Mouse (Mus musculus) limb, embryonic 13.5 days (tissue): ENCODE results near the gene Sec31b. TPM values are rescaled to one million over a fixed set of nuclear protein-coding genes. Genes with fewer than 3 reads are reported as not detected.
A peak's percentile ranks its signal among the peaks of the same experiment; 100 is the strongest.

ENCODE experiments used
- ATAC-seq: fragments of 200-750 bp; cut with Nextera tagmentation; 2 replicates; pipeline ENCODE4 v1.8.0; 2017; ENCODE audit warnings: low read depth, moderate number of reproducible peaks, moderate TSS enrichment; ENCODE audit not compliant: low FRiP score
- H3K27ac ChIP-seq: fragments of 300-500 bp; sonication (generic); 2 replicates; pipeline ENCODE4 v1.5.1; 2015; ENCODE audit warnings: inconsistent platforms, mild to moderate bottlenecking, moderate library complexity
- H3K27me3 ChIP-seq: fragments of 300-500 bp; sonication (generic); 2 replicates; pipeline ENCODE4 v1.6.1; 2015; ENCODE audit warnings: mild to moderate bottlenecking, inconsistent platforms
- H3K36me3 ChIP-seq: fragments of 300-500 bp; sonication (generic); 2 replicates; pipeline ENCODE4 v1.6.1; 2015; ENCODE audit warnings: inconsistent platforms, mild to moderate bottlenecking, moderate library complexity
- H3K4me1 ChIP-seq: fragments of 300-500 bp; sonication (generic); 2 replicates; pipeline ENCODE4 v1.6.1; 2015; ENCODE audit warnings: inconsistent platforms
- H3K4me2 ChIP-seq: fragments of 300-500 bp; sonication (generic); replicated peaks from 2 replicates; pipeline ENCODE4 v1.6.1; 2015; ENCODE audit warnings: inconsistent platforms, mild to moderate bottlenecking, moderate library complexity
- H3K4me3 ChIP-seq: fragments of 300-500 bp; sonication (generic); 2 replicates; pipeline ENCODE4 v1.5.1; 2015; ENCODE audit warnings: moderate library complexity, mild to moderate bottlenecking, inconsistent platforms
- H3K9ac ChIP-seq: fragments of 300-500 bp; sonication (generic); 2 replicates; pipeline ENCODE4 v1.6.1; 2015; ENCODE audit warnings: mild to moderate bottlenecking, inconsistent platforms
- H3K9me3 ChIP-seq: fragments of 300-500 bp; sonication (generic); 2 replicates; pipeline ENCODE4 v1.6.1; 2016; ENCODE audit warnings: inconsistent platforms
- WGBS: fragments of 180-500 bp; shearing (Covaris S2); methylation state at CpG from one replicate; pipeline ENCODE4 v1.1.7; 2015; 5-methylcytosine and 5-hydroxymethylcytosine counted together
- polyA plus RNA-seq: library from polyadenylated mRNA; unstranded; fragments of >200 nt; fragmentation: Nextera tagmentation; extraction: Ambion mirVana; gene quantifications from 2 replicates; pipeline ENCODE4 v1.2.1, GENCODE M21; 2015

The Sec31b gene
- polyA plus RNA-seq, 1 experiment from 2014 or later, result 0.34 TPM

- H3K27ac ChIP-seq, result peak within 1 kb of the TSS; percentile 73; the same call in 1 of the 2 replicates
- H3K36me3 ChIP-seq, result peaks cover 28% of the 10 kb centered on the region
- peak within 1 kb of the TSS; percentile 77 for H3K4me3 ChIP-seq
- H3K27me3 ChIP-seq, result peaks cover 6% of the 10 kb centered on the region; the same call in 1 of the 2 replicates
- ATAC-seq, result peak; percentile 98
- 0% methylated on average over 33 of the region's 33 CpGs for WGBS
- no peaks in the 10 kb centered on the region for H3K9me3 ChIP-seq
- peaks cover 25% of the 10 kb centered on the region for H3K4me1 ChIP-seq
- peak within 1 kb of the TSS; percentile 92 for H3K4me2 ChIP-seq
- peak within 1 kb of the TSS; percentile 82 for H3K9ac ChIP-seq
These were observed 17.1 kb upstream of the Sec31b start, which contains the start of gene Hif1an for GRCm38 (mm10) chr19:44562652-44563206. TSS of gene Hif1an (plus strand) at chr19:44562850.

DNA sequence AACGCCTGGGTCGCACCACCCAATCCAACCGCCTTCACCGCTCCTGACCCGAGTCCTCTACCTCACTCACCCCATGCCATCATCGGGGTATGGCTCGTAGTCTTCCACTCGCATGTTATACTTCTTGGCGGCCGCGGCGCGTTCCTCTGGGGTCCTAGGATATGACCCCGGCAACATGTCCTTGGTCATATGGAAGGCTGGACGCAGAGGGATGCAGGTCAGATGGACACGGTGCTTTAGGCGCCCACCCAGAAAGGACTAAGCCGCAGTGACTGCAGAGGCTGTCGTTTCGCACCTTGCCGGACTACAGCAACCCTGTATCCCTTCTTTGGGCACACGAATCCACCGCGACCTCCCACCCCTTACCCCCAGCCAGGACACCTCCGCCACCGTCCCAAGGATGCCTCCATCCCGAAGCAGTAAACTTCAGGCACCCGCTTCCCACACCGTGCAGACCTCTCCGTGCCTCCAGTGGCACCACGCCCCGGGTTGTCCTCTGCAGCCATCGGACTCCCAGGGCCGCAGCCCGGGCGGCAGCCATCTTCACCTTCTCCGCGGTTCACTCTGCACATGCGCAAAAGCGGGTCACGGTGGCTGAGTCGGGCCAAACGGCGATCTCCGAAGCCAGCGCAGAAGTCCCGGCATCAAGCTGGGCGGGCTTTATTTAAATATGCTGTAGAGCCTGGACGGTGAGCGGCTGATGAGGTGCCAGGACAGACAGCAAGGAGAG is 9.4 kb upstream of the Sec31b start, which contains the start of gene Ndufb8:
TSS of gene Ndufb8 (minus strand) at position 580 of the 730 bp plus-strand sequence.
- H3K4me1 ChIP-seq, result peaks cover 15% of the 10 kb centered on the region
- H3K27me3 ChIP-seq, result peaks cover 6% of the 10 kb centered on the region; the same call in 1 of the 2 replicates
- WGBS, result 0% methylated on average over 50 of the region's 50 CpGs
- peaks cover 36% of the 10 kb centered on the region for H3K36me3 ChIP-seq
- no peak within 1 kb of the TSS for H3K27ac ChIP-seq
- peak; percentile 91 for ATAC-seq
- peak within 1 kb of the TSS; percentile 96 for H3K4me3 ChIP-seq
- peak within 1 kb of the TSS; percentile 93 for H3K4me2 ChIP-seq
- no peaks in the 10 kb centered on the region for H3K9me3 ChIP-seq
- H3K9ac ChIP-seq, result peak within 1 kb of the TSS; percentile 88

DNA sequence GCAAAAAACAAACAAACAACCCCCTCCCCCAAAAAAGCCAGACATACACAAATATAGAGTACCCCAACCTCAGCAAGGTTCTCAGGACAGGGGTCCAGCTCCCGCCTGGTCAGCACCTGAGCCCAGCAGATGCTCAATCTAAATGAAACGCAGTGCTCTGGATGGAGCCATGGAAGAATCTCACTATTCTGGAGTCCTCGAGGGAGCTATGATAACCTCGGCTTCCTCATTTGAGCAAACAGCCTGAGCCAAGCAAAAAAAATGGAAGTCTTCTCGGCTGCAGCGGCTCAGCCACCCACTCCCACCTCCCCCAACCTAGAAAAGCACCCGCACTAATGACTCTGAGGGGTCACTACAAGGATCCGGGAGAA is 8.8 kb upstream of the Sec31b start:
- Histone ChIP-seq H3K36me3 (peaks cover 42% of the 10 kb centered on the region), H3K27me3 (peaks cover 3% of the 10 kb centered on the region; the same call in 1 of the 2 replicates), H3K9ac (peak overlapping the region; percentile 88), H3K27ac (no peak overlapping the region), H3K9me3 (no peaks in the 10 kb centered on the region), H3K4me3 (peak overlapping the region; percentile 96), H3K4me1 (peaks cover 15% of the 10 kb centered on the region), H3K4me2 (peak overlapping the region; percentile 93)
- no peak for ATAC-seq
- 5% methylated on average over 8 of the region's 8 CpGs for WGBS

GRCm38 (mm10) chr19:44553286-44553685 is 7.6 kb upstream of the Sec31b start:
- no peak overlapping the region for H3K27ac ChIP-seq
- H3K4me1 ChIP-seq, result peaks cover 15% of the 10 kb centered on the region
- ATAC-seq, result no peak
- no peaks in the 10 kb centered on the region for H3K9me3 ChIP-seq
- 96% methylated on average over 4 of the region's 4 CpGs for WGBS
- H3K36me3 ChIP-seq, result peaks cover 54% of the 10 kb centered on the region
- H3K9ac ChIP-seq, result no peak overlapping the region
- H3K27me3 ChIP-seq, result peaks cover 1% of the 10 kb centered on the region; the same call in 1 of the 2 replicates
- H3K4me3 ChIP-seq, result no peak overlapping the region
- no peak overlapping the region for H3K4me2 ChIP-seq

GRCm38 (mm10) chr19:44552731-44553130 is 7.1 kb upstream of the Sec31b start, which contains the start of gene Gm20538:
TSS of gene Gm20538 (minus strand) at chr19:44552831.
- Histone ChIP-seq H3K27me3 (no peaks in the 10 kb centered on the region), H3K9me3 (no peaks in the 10 kb centered on the region), H3K36me3 (peaks cover 59% of the 10 kb centered on the region), H3K4me1 (peaks cover 15% of the 10 kb centered on the region), H3K27ac (no peak within 1 kb of the TSS), H3K9ac (no peak within 1 kb of the TSS), H3K4me3 (no peak within 1 kb of the TSS), H3K4me2 (no peak within 1 kb of the TSS)
- no peak for ATAC-seq
- 96% methylated on average over 4 of the region's 4 CpGs for WGBS

- no peak for ATAC-seq
- Histone ChIP-seq H3K36me3 (peaks cover 20% of the 10 kb centered on the region), H3K27me3 (peaks cover 34% of the 10 kb centered on the region), H3K9me3 (peaks cover 10% of the 10 kb centered on the region; the same call in 1 of the 2 replicates), H3K9ac (no peak overlapping the region), H3K4me1 (peaks cover 8% of the 10 kb centered on the region), H3K4me3 (peak overlapping the region; percentile 51; the same call in 1 of the 2 replicates), H3K27ac (no peak overlapping the region), H3K4me2 (peak overlapping the region; percentile 84)
- WGBS, result 3% methylated on average over 13 of the region's 13 CpGs
These were observed 889 bp downstream of the Sec31b start for GRCm38 (mm10) chr19:44544775-44545174.

DNA sequence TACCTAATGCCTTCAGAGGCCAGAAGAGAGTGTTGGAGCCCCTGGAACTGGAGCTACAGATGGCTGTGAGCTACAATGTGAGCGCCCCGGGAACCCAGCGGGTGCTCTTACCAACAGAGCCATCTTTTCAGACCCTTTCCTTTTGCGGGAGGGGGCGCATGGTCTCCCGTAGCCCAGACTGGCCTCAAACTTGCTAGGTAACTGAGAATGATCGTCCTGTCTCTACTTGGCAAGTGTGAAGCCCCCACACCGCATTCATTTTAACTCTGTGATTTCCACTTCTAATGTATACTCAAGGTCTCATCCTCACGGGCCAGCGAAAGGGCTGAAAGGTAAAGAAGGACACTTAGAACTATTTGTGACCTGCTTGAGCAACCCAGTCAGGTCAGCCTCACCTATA is 1.3 kb downstream of the Sec31b start:
- H3K27me3 ChIP-seq, result peaks cover 34% of the 10 kb centered on the region
- 63% methylated on average over 10 of the region's 10 CpGs for WGBS
- H3K27ac ChIP-seq, result no peak overlapping the region
- no peak for ATAC-seq
- no peak overlapping the region for H3K4me3 ChIP-seq
- H3K9me3 ChIP-seq, result peaks cover 10% of the 10 kb centered on the region; the same call in 1 of the 2 replicates
- no peak overlapping the region for H3K9ac ChIP-seq
- H3K4me2 ChIP-seq, result peak overlapping the region; percentile 84
- peaks cover 8% of the 10 kb centered on the region for H3K4me1 ChIP-seq
- peaks cover 16% of the 10 kb centered on the region for H3K36me3 ChIP-seq

- Histone ChIP-seq H3K9me3 (peaks cover 10% of the 10 kb centered on the region; the same call in 1 of the 2 replicates), H3K4me2 (no peak overlapping the region), H3K4me3 (no peak overlapping the region), H3K36me3 (peaks cover under 1% of the 10 kb centered on the region; the same call in 1 of the 2 replicates), H3K27me3 (peaks cover 34% of the 10 kb centered on the region), H3K9ac (no peak overlapping the region), H3K4me1 (peaks cover 8% of the 10 kb centered on the region), H3K27ac (no peak overlapping the region)
- WGBS, result 89% methylated on average over 8 of the region's 8 CpGs
- ATAC-seq, result no peak
These were observed 2.9 kb downstream of the Sec31b start for GRCm38 (mm10) chr19:44542694-44543178.

GRCm38 (mm10) chr19:44537416-44537815 is 8.2 kb downstream of the Sec31b start:
- 83% methylated on average over 8 of the region's 8 CpGs for WGBS

DNA sequence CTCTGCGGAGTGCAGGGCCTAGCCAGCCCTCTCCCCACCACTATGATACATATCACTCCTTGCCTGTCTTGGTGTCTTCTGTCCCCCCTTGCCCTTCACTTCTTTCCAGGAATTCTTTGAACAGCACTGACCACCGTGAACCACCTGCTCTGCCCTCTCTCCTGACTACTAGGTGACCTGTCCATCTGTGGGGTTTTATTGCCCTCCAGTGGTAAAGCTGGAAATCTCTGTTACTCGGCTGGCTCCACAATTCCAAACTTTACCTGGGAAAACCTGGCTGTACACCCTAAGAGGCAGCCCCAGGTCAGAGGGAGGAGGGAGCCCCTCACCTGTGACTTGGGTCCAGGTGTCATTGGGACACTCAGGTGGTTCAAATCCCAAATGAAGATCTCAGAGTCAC is 10.3 kb downstream of the Sec31b start:
- H3K4me2 ChIP-seq, result no peak overlapping the region
- 28% methylated on average over 3 of the region's 3 CpGs for WGBS
- H3K27ac ChIP-seq, result no peak overlapping the region
- no peaks in the 10 kb centered on the region for H3K9me3 ChIP-seq
- H3K4me3 ChIP-seq, result no peak overlapping the region
- no peak for ATAC-seq
- no peak overlapping the region for H3K9ac ChIP-seq
- H3K27me3 ChIP-seq, result peaks cover 6% of the 10 kb centered on the region
- no peaks in the 10 kb centered on the region for H3K4me1 ChIP-seq
- H3K36me3 ChIP-seq, result no peaks in the 10 kb centered on the region

More at GRCm38 (mm10) chr19:44537416-44537815, 8.2 kb downstream of the Sec31b start:
- no peak for ATAC-seq
- Histone ChIP-seq H3K4me1 (no peaks in the 10 kb centered on the region), H3K4me3 (no peak overlapping the region), H3K27me3 (no peaks in the 10 kb centered on the region; the same call in 1 of the 2 replicates), H3K9me3 (peaks cover 10% of the 10 kb centered on the region; the same call in 1 of the 2 replicates), H3K36me3 (no peaks in the 10 kb centered on the region), H3K4me2 (no peak overlapping the region), H3K27ac (no peak overlapping the region), H3K9ac (no peak overlapping the region)

DNA sequence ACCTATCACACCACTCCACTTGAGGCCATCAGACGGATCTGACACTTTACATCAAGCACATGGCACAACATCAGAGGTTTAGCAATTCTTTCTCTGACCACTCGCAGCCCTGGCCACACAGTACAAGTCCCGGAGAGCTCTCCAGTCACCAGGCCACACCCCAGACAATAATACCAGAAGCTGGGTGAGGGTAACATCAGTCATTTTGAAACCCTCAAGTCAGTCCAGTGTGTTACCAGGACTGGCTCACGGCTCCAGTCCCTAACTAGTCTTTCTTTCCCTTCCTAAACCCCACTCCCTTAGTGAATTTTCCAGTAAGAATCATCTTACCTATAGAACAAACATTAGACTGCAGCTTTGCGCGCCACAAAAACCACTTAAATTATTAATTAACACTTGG is 15.6 kb downstream of the Sec31b start:
- ATAC-seq, result no peak
- Histone ChIP-seq H3K4me2 (no peak overlapping the region), H3K9ac (no peak overlapping the region), H3K4me1 (no peaks in the 10 kb centered on the region), H3K4me3 (no peak overlapping the region), H3K36me3 (no peaks in the 10 kb centered on the region), H3K9me3 (no peaks in the 10 kb centered on the region), H3K27me3 (peaks cover 6% of the 10 kb centered on the region), H3K27ac (no peak overlapping the region)
- 82% methylated on average over 6 of the region's 6 CpGs for WGBS

DNA sequence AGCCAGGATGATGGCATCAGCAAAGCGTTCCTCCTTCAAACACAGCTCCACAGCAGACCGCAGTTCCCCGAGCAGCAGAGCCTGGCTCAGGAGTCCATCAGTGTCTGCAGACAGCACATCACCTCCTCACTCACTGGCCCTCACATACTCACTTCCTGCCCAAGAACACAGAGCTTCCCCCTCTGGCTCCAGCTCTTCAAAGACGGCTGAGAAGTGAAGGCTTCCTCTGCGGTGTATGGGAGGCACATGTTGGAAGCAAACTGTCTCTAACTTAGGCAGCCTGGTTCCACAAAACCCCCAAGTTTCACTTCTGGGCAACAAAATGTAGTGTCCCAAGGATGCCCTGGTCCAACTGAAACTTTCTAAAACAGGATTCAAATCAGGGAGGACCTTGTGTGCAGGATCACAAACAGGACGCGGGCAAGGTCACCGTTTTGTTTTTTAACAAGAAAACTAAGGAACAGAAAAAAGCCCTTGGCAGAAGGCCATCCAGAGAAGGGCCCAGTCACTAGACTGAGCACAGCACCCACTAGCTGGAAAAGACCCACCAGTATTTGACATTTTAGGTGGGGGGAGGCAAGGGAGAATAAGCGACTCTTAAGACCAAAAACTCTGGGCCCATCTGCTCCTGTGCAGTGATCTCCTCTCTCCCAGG is 20.0 kb downstream of the Sec31b start:
- H3K9me3 ChIP-seq, result no peaks in the 10 kb centered on the region
- 73% methylated on average over 9 of the region's 9 CpGs for WGBS
- no peak for ATAC-seq
- H3K27me3 ChIP-seq, result no peaks in the 10 kb centered on the region; the same call in 1 of the 2 replicates
- no peak overlapping the region for H3K9ac ChIP-seq
- H3K4me3 ChIP-seq, result no peak overlapping the region
- H3K4me1 ChIP-seq, result no peaks in the 10 kb centered on the region
- H3K4me2 ChIP-seq, result no peak overlapping the region
- no peaks in the 10 kb centered on the region for H3K36me3 ChIP-seq
- H3K27ac ChIP-seq, result no peak overlapping the region
